Mouse (Mus musculus) liver, embryonic 14.5 days (tissue): ENCODE measurements around the gene Tppp. TPM values are rescaled to one million over a fixed set of nuclear protein-coding genes. Genes with fewer than 3 reads are reported as not detected.
A peak's percentile ranks its signal among the peaks of the same experiment; 100 is the strongest.
"Not testable (repeated sequence)": the region's sequence is repeated elsewhere in the genome, so short reads cannot be mapped to it uniquely, and the experiment has no call there.

Experiments
- ATAC-seq: fragments of 200-750 bp; cut with Nextera tagmentation; 2 replicates; pipeline ENCODE4 v1.8.0; 2017; ENCODE audit warnings: moderate number of reproducible peaks, mild to moderate bottlenecking, moderate library complexity; ENCODE audit not compliant: insufficient read depth
- DNase-seq, 3 experiments: peaks; one replicate each; pipeline ENCODE4 v3.0.0-alpha.2; 2012 to 2013; ENCODE audit warnings: low read depth in 3 of 3, low spot score in 3 of 3
- H3K27ac ChIP-seq: fragments of 300-500 bp; sonication (generic); 2 replicates; pipeline ENCODE4 v1.5.1; 2014; ENCODE audit warnings: moderate library complexity, mild to moderate bottlenecking, control low read depth, inconsistent platforms
- H3K27me3 ChIP-seq: fragments of 300-500 bp; sonication (generic); 2 replicates; pipeline ENCODE4 v1.6.1; 2014; ENCODE audit warnings: mild to moderate bottlenecking, low read length, moderate library complexity; ENCODE audit not compliant: control insufficient read depth, insufficient read depth
- H3K36me3 ChIP-seq: fragments of 300-500 bp; sonication (generic); replicated peaks from 2 replicates; pipeline ENCODE4 v1.6.1; 2014; ENCODE audit warnings: low read depth; ENCODE audit not compliant: control insufficient read depth, insufficient read depth
- H3K4me1 ChIP-seq, 2 experiments: fragments of 200-500 bp in 1 of 2; fragments of 300-500 bp in 1 of 2; sonication (generic) in 1 of 2; replicated peaks; 2 replicates each; pipeline ENCODE4 v1.6.1; 2012 to 2014; ENCODE audit warnings: antibody characterized with exemption in 1 of 2, inconsistent platforms in 1 of 2, low read length in 1 of 2; ENCODE audit not compliant: control insufficient read depth in 2 of 2, insufficient read depth in 2 of 2
- H3K4me2 ChIP-seq: fragments of 300-500 bp; sonication (generic); 2 replicates; pipeline ENCODE4 v1.6.1; 2014; ENCODE audit warnings: low read depth, mild to moderate bottlenecking, control low read depth, moderate library complexity
- H3K4me3 ChIP-seq, 2 experiments: fragments of 200-500 bp in 1 of 2; fragments of 300-500 bp in 1 of 2; sonication (generic) in 1 of 2; 2 replicates each; pipeline ENCODE4 v1.5.1; 2012 to 2014; ENCODE audit warnings: low read depth in 2 of 2, low read length in 2 of 2, mild to moderate bottlenecking in 2 of 2, control low read depth in 1 of 2, inconsistent platforms in 1 of 2, moderate library complexity in 1 of 2; ENCODE audit not compliant: insufficient read depth in 1 of 2
- H3K9ac ChIP-seq: fragments of 300-500 bp; sonication (generic); replicated peaks from 2 replicates; pipeline ENCODE4 v1.6.1; 2014; ENCODE audit warnings: mild to moderate bottlenecking, control low read depth, moderate library complexity
- H3K9me3 ChIP-seq: fragments of 300-500 bp; sonication (generic); 2 replicates; pipeline ENCODE4 v1.6.1; 2016; ENCODE audit warnings: low read length, mixed read lengths; ENCODE audit not compliant: control insufficient read depth
- CTCF ChIP-seq: IDR thresholded peaks from 2 replicates; pipeline ENCODE4 v1.5.1; 2016; ENCODE audit warnings: antibody characterized with exemption, low read depth, control low read depth
- EP300 ChIP-seq: IDR thresholded peaks from 2 replicates; pipeline ENCODE4 v1.6.1; 2016; ENCODE audit warnings: antibody characterized with exemption, low read depth
- WGBS: fragments of 180-500 bp; shearing (Covaris S2); extraction: QIAGEN DNeasy Blood & Tissue Kit; methylation state at CpG from one replicate; pipeline ENCODE4 v1.1.7; 2014; ENCODE audit not compliant: insufficient replicate concordance; 5-methylcytosine and 5-hydroxymethylcytosine counted together
- polyA plus RNA-seq, 2 experiments: library from polyadenylated mRNA; depleted of rRNA in 1 of 2; stranded (reverse) in 1 of 2; unstranded in 1 of 2; fragments of >200 nt; fragmentation: Nextera tagmentation in 1 of 2; extraction: Ambion mirVana in 1 of 2; gene quantifications; 2 replicates each; pipeline versions ENCODE4 v1.2.1 to v1.2.3; 2012 to 2014

Gene Tppp
- polyA plus RNA-seq, 2 experiments, result 0.08 to 0.29 TPM

GRCm38 (mm10) chr13:73991267-73991666 lies 17.9 kb upstream of the Tppp start:
- H3K4me3 ChIP-seq, result no peak overlapping the region
- no peak overlapping the region for H3K9ac ChIP-seq
- no peak overlapping the region for H3K27ac ChIP-seq
- H3K36me3 ChIP-seq, result no peaks in the 10 kb centered on the region
- WGBS, result 48% methylated on average over 5 of the region's 5 CpGs
- H3K27me3 ChIP-seq, result no peaks in the 10 kb centered on the region
- no peaks in the 10 kb centered on the region for H3K9me3 ChIP-seq
- DNase-seq (no peak), ATAC-seq (no peak)
- H3K4me2 ChIP-seq, result no peak overlapping the region
- peaks cover 6 to 10% of the 10 kb centered on the region in 2 experiments; a peak in 3 of 4 replicates for H3K4me1 ChIP-seq
- TF ChIP-seq EP300 (no peak), CTCF (no peak)

DNA sequence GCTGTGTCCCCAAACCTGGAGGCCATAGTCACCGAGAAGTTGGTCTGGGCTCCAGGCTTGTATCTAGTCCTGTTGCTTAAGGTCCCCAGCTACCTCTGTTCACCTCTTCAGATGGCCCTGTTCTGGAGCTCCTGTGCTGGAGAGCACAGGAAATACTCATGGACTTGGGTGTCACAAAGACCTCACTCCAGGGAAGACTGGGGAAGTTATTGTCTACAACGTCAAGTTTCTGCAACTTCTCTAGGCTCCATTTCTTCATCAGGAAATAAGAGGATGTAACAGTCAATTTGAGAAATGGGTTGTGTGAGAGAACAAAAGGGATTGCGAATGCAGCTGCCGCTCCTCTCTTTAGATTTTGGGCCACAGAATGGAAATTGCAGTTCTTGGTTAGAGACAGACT lies 12.8 kb upstream of the Tppp start:
- H3K9me3 ChIP-seq, result no peaks in the 10 kb centered on the region
- no peak for ATAC-seq
- no peak for DNase-seq
- no peaks in the 10 kb centered on the region for H3K27me3 ChIP-seq
- H3K36me3 ChIP-seq, result no peaks in the 10 kb centered on the region
- peaks cover 0 to 2% of the 10 kb centered on the region in 2 experiments; a peak in 2 of 4 replicates for H3K4me1 ChIP-seq
- no peak overlapping the region for H3K4me3 ChIP-seq
- H3K9ac ChIP-seq, result no peak overlapping the region
- 50% methylated on average over 4 of the region's 4 CpGs for WGBS
- no peak overlapping the region for H3K4me2 ChIP-seq
- TF ChIP-seq EP300 (no peak), CTCF (no peak)
- H3K27ac ChIP-seq, result no peak overlapping the region

DNA sequence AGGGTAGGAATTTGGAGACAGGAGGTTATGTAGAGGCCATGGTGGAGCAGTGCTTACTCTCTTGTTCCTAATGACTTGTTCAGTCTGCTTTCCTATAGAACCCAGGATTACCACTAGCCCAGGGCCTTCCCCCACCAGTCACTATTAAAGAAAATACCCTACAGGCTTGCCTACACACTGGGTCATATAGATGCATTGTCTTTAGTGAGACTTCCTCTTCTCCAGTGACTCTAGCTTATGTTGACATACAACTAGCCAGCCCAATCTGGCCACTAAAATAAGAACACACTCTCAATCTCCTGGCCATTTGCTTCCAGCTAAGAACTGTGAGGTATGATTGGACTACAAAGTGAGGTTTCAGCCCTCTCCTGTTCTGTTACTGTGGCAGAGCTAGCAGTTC lies 8.7 kb upstream of the Tppp start:
- Histone ChIP-seq H3K27me3 (no peaks in the 10 kb centered on the region), H3K36me3 (no peaks in the 10 kb centered on the region), H3K4me3 (no peak overlapping the region), H3K9ac (no peak overlapping the region), H3K9me3 (no peaks in the 10 kb centered on the region), H3K4me2 (no peak overlapping the region), H3K27ac (no peak overlapping the region), H3K4me1 (peaks cover 2 to 3% of the 10 kb centered on the region in 2 experiments; a peak in 1 of 4 replicates)
- TF ChIP-seq EP300 (no peak), CTCF (no peak)
- no peak for DNase-seq
- ATAC-seq, result no peak

- WGBS, result 60% methylated on average over 6 of the region's 6 CpGs
- ATAC-seq (no peak), DNase-seq (no peak)
- H3K36me3 ChIP-seq, result no peaks in the 10 kb centered on the region
- H3K4me1 ChIP-seq, result peaks cover 2 to 3% of the 10 kb centered on the region in 2 experiments; a peak in 1 of 4 replicates
- H3K27me3 ChIP-seq, result no peaks in the 10 kb centered on the region
- no peak overlapping the region for H3K4me2 ChIP-seq
- H3K27ac ChIP-seq, result no peak overlapping the region
- no peak overlapping the region for H3K9ac ChIP-seq
- H3K4me3 ChIP-seq, result no peak overlapping the region
- H3K9me3 ChIP-seq, result no peaks in the 10 kb centered on the region
- TF ChIP-seq EP300 (no peak), CTCF (no peak)
Observed at GRCm38 (mm10) chr13:74000961-74001360, 8.2 kb upstream of the Tppp start.

DNA sequence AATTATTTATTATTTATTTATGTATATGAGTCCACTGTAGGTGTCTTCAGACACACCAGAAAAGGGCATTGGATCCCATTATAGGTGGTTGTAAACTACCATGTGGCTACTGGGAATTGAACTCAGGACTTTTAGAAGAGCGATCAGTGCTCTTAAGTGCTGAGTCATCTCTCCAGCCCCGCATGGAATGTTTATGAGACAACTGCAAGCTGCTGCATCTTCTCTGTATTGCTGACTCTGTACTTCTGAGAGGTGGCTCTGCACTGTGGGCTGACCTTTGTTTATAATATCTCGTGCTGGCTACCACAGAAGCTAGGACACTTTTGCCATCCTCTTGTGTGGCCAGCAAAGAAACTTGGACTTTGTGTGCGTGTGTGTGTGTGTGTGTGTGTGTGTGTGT lies 7.7 kb upstream of the Tppp start:
- Histone ChIP-seq H3K4me1 (peaks cover 2 to 3% of the 10 kb centered on the region in 2 experiments; a peak in 1 of 4 replicates), H3K4me2 (no peak overlapping the region), H3K27ac (no peak overlapping the region), H3K9ac (no peak overlapping the region), H3K4me3 (no peak overlapping the region), H3K27me3 (no peaks in the 10 kb centered on the region), H3K9me3 (no peaks in the 10 kb centered on the region), H3K36me3 (no peaks in the 10 kb centered on the region)
- WGBS, result 43% methylated on average over 4 of the region's 4 CpGs
- DNase-seq, result no peak
- no peak for ATAC-seq
- TF ChIP-seq EP300 (no peak), CTCF (no peak)

- H3K9me3 ChIP-seq, H3K36me3 ChIP-seq, H3K9ac ChIP-seq, H3K4me3 ChIP-seq, H3K4me2 ChIP-seq, H3K4me1 ChIP-seq, H3K27ac ChIP-seq, DNase-seq, ATAC-seq: not testable (repeated sequence)
- WGBS, result 57% methylated on average over 4 of the region's 4 CpGs
- H3K27me3 ChIP-seq, result peaks cover 32% of the 10 kb centered on the region
Observed at GRCm38 (mm10) chr13:74006881-74007280, 2.3 kb upstream of the Tppp start.

DNA sequence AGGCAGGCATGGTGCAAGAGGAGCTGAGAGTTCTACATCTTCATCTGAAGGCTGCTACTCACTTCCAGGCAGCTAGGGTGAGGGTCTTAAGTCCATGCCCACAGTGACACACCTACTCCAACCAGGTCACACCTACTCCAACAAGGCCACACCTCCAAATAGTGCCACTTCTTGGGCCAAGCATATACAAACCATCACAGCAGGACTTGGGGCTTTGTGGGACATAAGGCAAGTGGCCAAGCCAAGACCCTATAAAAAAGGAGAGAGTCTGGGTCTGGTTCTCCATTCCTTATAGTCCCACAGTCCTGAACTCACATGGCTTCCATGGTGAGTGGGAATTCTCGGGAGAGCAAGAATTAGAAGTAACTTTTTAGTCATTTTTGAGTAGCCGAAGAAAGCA lies 991 bp upstream of the Tppp start:
- not testable (repeated sequence) for ATAC-seq, H3K9me3 ChIP-seq, H3K4me3 ChIP-seq, H3K36me3 ChIP-seq, H3K9ac ChIP-seq, DNase-seq, H3K4me1 ChIP-seq, H3K27ac ChIP-seq
- Histone ChIP-seq H3K27me3 (peaks cover 34% of the 10 kb centered on the region), H3K4me2 (peak overlapping the region; percentile 65; the same call in 1 of the 2 replicates)
- WGBS, result 69% methylated on average over 2 of the region's 2 CpGs
